Mouse (Mus musculus) limb, embryonic 11.5 days (tissue): ENCODE results near the gene Xrcc4. TPM values are rescaled to one million over a fixed set of nuclear protein-coding genes. Genes with fewer than 3 reads are reported as not detected.

Experiments used
- ATAC-seq: fragments of 200-750 bp; cut with Nextera tagmentation; 2 replicates; pipeline ENCODE4 v1.8.0; 2017; ENCODE audit warnings: low read depth; ENCODE audit not compliant: insufficient number of reproducible peaks, low FRiP score, low TSS enrichment
- DNase-seq: peaks from one replicate; pipeline ENCODE4 v3.0.0-alpha.2; 2015; ENCODE audit warnings: low spot score
- H3K27ac ChIP-seq: fragments of 300-500 bp; sonication (generic); replicated peaks from 2 replicates; pipeline ENCODE4 v1.5.1; 2014; ENCODE audit warnings: low read depth, mild to moderate bottlenecking, low read length
- H3K27me3 ChIP-seq: fragments of 300-500 bp; sonication (generic); 2 replicates; pipeline ENCODE4 v1.6.1; 2014; ENCODE audit warnings: mild to moderate bottlenecking, low read length, mixed read lengths; ENCODE audit not compliant: control insufficient read depth, insufficient read depth
- H3K36me3 ChIP-seq: fragments of 300-500 bp; sonication (generic); 2 replicates; pipeline ENCODE4 v1.6.1; 2014; ENCODE audit warnings: mild to moderate bottlenecking, low read length, moderate library complexity, mixed read lengths; ENCODE audit not compliant: control insufficient read depth, insufficient read depth
- H3K4me1 ChIP-seq: fragments of 300-500 bp; sonication (generic); 2 replicates; pipeline ENCODE4 v1.6.1; 2014; ENCODE audit warnings: low read length, mixed read lengths; ENCODE audit not compliant: control insufficient read depth, insufficient read depth
- H3K4me2 ChIP-seq: fragments of 300-500 bp; sonication (generic); 2 replicates; pipeline ENCODE4 v1.6.1; 2014; ENCODE audit warnings: low read depth, mild to moderate bottlenecking, moderate library complexity; ENCODE audit not compliant: severe bottlenecking
- H3K4me3 ChIP-seq: fragments of 300-500 bp; sonication (generic); 2 replicates; pipeline ENCODE4 v1.5.1; 2014; ENCODE audit warnings: low read depth, low read length
- H3K9ac ChIP-seq: fragments of 300-500 bp; sonication (generic); 2 replicates; pipeline ENCODE4 v1.6.1; 2014; ENCODE audit warnings: mild to moderate bottlenecking, low read length
- H3K9me3 ChIP-seq: fragments of 300-500 bp; sonication (generic); 2 replicates; pipeline ENCODE4 v1.6.1; 2016; ENCODE audit warnings: low read length; ENCODE audit not compliant: control insufficient read depth
- WGBS: fragments of 180-500 bp; shearing (Covaris S2); extraction: QIAGEN DNeasy Blood & Tissue Kit; methylation state at CpG from one replicate; pipeline ENCODE4 v1.1.7; 2014; 5-methylcytosine and 5-hydroxymethylcytosine counted together
- polyA plus RNA-seq: library from polyadenylated mRNA; unstranded; fragments of >200 nt; fragmentation: Nextera tagmentation; extraction: Ambion mirVana; gene quantifications from 2 replicates; pipeline ENCODE4 v1.2.1, GENCODE M21; 2014

The Xrcc4 gene
- polyA plus RNA-seq, 1 experiment from 2014 or later = 10.1 TPM

DNA sequence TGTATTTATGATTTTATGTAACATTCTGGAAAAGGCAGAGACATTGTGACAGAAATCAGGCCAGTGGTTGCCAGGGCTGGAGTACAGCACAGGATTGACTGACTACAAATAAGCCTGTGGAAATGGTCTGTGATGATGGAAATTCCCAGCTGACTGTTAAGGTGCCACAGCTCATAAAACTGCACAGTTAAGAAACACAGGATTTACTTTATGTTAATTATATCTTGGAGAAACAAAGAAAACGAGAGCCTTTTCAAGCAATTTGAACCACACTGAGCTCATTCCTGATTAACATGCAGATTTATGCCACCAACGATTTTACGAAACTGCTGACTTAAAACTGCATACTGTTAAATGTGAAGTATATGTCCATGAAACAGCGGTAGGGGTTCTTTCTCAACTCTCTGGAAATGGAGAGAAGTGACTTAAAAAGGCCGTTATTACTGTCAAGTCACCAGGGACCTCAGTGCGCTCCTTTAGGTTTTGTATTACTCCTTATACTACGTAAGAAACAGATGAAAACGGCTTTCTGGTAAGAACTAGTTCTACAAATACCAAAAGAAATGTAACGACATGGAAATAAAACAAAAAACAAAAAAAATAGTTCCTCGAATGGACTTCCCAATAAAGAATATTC, 210.5 kb downstream of the Xrcc4 start:
- no peak overlapping the region for H3K27ac ChIP-seq
- no peaks in the 10 kb centered on the region for H3K36me3 ChIP-seq
- H3K4me3 ChIP-seq = no peak overlapping the region
- DNase-seq = no peak
- ATAC-seq = no peak
- H3K4me1 ChIP-seq = no peaks in the 10 kb centered on the region
- H3K9me3 ChIP-seq = no peaks in the 10 kb centered on the region
- H3K4me2 ChIP-seq = no peak overlapping the region
- H3K9ac ChIP-seq = no peak overlapping the region
- 79% methylated on average over 10 of the region's 10 CpGs for WGBS
- no peaks in the 10 kb centered on the region for H3K27me3 ChIP-seq

DNA sequence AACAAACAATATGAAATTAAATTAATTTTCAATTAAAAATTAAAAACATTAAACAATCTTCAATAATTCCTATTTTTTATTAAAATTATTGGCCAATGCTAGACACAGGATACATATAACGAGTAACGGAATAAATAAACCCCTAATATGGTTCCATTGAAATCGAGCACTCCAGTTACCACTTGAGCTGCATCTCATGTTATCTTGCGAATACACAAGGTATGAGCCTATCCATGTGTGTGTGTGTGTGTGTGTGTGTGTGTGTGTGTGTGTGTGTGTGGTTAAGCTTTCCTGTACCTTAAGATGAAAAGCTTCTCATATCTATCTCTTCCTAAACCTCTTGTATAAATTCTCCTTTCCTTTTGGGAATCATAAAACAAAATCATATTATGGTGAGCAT, 213.9 kb downstream of the Xrcc4 start:
- DNase-seq (no peak), ATAC-seq (no peak)
- 96% methylated on average over 4 of the region's 4 CpGs for WGBS

GRCm38 (mm10) chr13:89872725-89873124, 216.7 kb downstream of the Xrcc4 start:
- Histone ChIP-seq H3K9me3 (no peaks in the 10 kb centered on the region), H3K9ac (no peak overlapping the region), H3K4me2 (no peak overlapping the region), H3K4me3 (no peak overlapping the region), H3K36me3 (no peaks in the 10 kb centered on the region), H3K27me3 (no peaks in the 10 kb centered on the region), H3K4me1 (no peaks in the 10 kb centered on the region), H3K27ac (no peak overlapping the region)
- ATAC-seq (peak; percentile 54; the same call in 1 of the 2 replicates), DNase-seq (no peak)
- 73% methylated on average over 3 of the region's 3 CpGs for WGBS

More for the DNA sequence above, 213.9 kb downstream of the Xrcc4 start:
- Histone ChIP-seq H3K4me2 (no peak overlapping the region), H3K9me3 (no peaks in the 10 kb centered on the region), H3K4me3 (no peak overlapping the region), H3K36me3 (no peaks in the 10 kb centered on the region), H3K9ac (no peak overlapping the region), H3K27ac (no peak overlapping the region), H3K4me1 (no peaks in the 10 kb centered on the region), H3K27me3 (no peaks in the 10 kb centered on the region)

- 91% methylated on average over 5 of the region's 5 CpGs for WGBS
- H3K4me3 ChIP-seq = no peak overlapping the region
- no peak for DNase-seq
Measured at GRCm38 (mm10) chr13:89854139-89854538, 235.3 kb downstream of the Xrcc4 start.

DNA sequence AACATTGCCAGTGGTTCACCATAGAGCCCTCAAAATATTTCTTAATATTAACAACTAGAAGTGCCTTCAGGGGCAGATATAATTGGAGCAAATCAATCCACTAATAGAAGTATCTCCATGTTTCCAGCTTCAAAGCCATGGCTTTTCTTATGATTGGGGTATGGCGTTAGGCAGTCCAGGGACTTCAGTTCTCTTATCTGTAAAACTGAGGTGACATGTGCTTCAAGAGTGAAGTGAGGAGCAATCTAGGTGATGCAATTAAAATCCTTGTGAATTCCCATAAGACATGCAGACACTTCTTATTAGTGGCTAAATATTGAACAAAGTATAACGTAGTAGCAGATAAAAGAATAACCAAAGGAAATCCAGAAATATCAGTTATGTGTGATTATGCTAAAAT, 238.7 kb downstream of the Xrcc4 start:
- WGBS = 87% methylated on average over 2 of the region's 2 CpGs

More at GRCm38 (mm10) chr13:89854139-89854538, 235.3 kb downstream of the Xrcc4 start:
- H3K4me2 ChIP-seq = no peak overlapping the region
- H3K27me3 ChIP-seq = no peaks in the 10 kb centered on the region
- H3K4me1 ChIP-seq = no peaks in the 10 kb centered on the region
- H3K27ac ChIP-seq = no peak overlapping the region
- no peaks in the 10 kb centered on the region for H3K9me3 ChIP-seq
- H3K36me3 ChIP-seq = no peaks in the 10 kb centered on the region
- ATAC-seq = no peak
- no peak overlapping the region for H3K9ac ChIP-seq

GRCm38 (mm10) chr13:89849955-89850354, 239.5 kb downstream of the Xrcc4 start:
- Histone ChIP-seq H3K27ac (no peak overlapping the region), H3K9me3 (no peaks in the 10 kb centered on the region), H3K4me1 (no peaks in the 10 kb centered on the region), H3K36me3 (no peaks in the 10 kb centered on the region), H3K4me2 (no peak overlapping the region), H3K9ac (no peak overlapping the region), H3K4me3 (no peak overlapping the region), H3K27me3 (no peaks in the 10 kb centered on the region)
- DNase-seq (no peak), ATAC-seq (no peak)
- 90% methylated on average over 1 of the region's 1 CpGs for WGBS

More for the DNA sequence above, 238.7 kb downstream of the Xrcc4 start:
- Histone ChIP-seq H3K36me3 (no peaks in the 10 kb centered on the region), H3K9ac (no peak overlapping the region), H3K4me3 (no peak overlapping the region), H3K27ac (no peak overlapping the region), H3K9me3 (no peaks in the 10 kb centered on the region), H3K4me2 (no peak overlapping the region), H3K27me3 (no peaks in the 10 kb centered on the region), H3K4me1 (no peaks in the 10 kb centered on the region)
- ATAC-seq (no peak), DNase-seq (no peak)

DNA sequence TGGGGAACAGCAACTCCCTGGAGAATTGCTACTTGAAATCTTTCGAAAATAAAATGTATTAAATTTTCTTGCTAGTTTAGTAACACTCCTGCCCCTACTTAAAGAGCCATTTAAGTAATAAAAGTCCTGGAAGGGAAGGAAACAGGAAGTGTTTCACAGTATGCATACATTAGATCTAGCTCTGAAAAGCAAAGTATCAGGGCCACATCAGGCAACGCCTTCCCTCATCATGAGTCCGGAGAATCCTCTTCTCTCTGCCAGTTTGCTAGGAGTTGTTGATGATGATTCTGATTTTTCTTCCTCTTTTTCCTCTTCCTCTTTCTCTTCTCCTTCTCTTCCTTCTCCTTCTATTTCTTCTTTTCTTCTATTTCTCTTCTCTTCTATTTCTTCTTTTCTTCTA, 250.8 kb downstream of the Xrcc4 start:
- no peak for DNase-seq
- H3K27me3 ChIP-seq = no peaks in the 10 kb centered on the region

GRCm38 (mm10) chr13:89834485-89834884, 254.9 kb downstream of the Xrcc4 start:
- H3K9me3 ChIP-seq = no peaks in the 10 kb centered on the region
- no peak overlapping the region for H3K4me3 ChIP-seq
- no peak overlapping the region for H3K27ac ChIP-seq
- H3K4me1 ChIP-seq = peaks cover 10% of the 10 kb centered on the region; the same call in 1 of the 2 replicates
- DNase-seq = no peak
- ATAC-seq = no peak
- WGBS = 85% methylated on average over 3 of the region's 3 CpGs
- no peak overlapping the region for H3K4me2 ChIP-seq
- H3K9ac ChIP-seq = no peak overlapping the region
- no peaks in the 10 kb centered on the region for H3K27me3 ChIP-seq
- no peaks in the 10 kb centered on the region for H3K36me3 ChIP-seq

More for the DNA sequence above, 250.8 kb downstream of the Xrcc4 start:
- Histone ChIP-seq H3K4me3 (no peak overlapping the region), H3K27ac (no peak overlapping the region), H3K4me1 (peaks cover 3% of the 10 kb centered on the region; the same call in 1 of the 2 replicates), H3K9ac (no peak overlapping the region), H3K9me3 (no peaks in the 10 kb centered on the region), H3K4me2 (no peak overlapping the region), H3K36me3 (no peaks in the 10 kb centered on the region)
- WGBS = 90% methylated on average over 3 of the region's 3 CpGs
- no peak for ATAC-seq
